Mouse (Mus musculus): ENCODE results near the gene Gm17660. TPM values are rescaled to one million over a fixed set of nuclear protein-coding genes. Genes with fewer than 3 reads are reported as not detected.

The Gm17660 gene
- polyA plus RNA-seq (2012; rRNA removed) (not detected in 2 replicates), polyA plus RNA-seq (2014; fragmentation: Nextera tagmentation; extraction: Ambion mirVana) (not detected in 2 replicates)

- 91% methylated on average over 7 of the region's 7 CpGs for WGBS
- Histone ChIP-seq H3K9ac (ENCODE audit: low read depth, low read length, severe bottlenecking) (no peak within 1 kb of the TSS), H3K27ac (replicated peaks; ENCODE audit: low read depth, low read length) (no peak within 1 kb of the TSS), H3K4me3 (replicated peaks; ENCODE audit: low read length) (no peak within 1 kb of the TSS), H3K27me3 (ENCODE audit: control insufficient read depth, insufficient read depth, low read length) (no peaks in the 10 kb centered on the region; the same call in 1 of the 2 replicates), H3K4me1 (ENCODE audit: control insufficient read depth, insufficient read depth, low read length) (peaks cover 3% of the 10 kb centered on the region), H3K36me3 (ENCODE audit: control insufficient read depth, insufficient read depth, low read length) (no peaks in the 10 kb centered on the region), H3K4me2 (replicated peaks; ENCODE audit: low read depth, low read length, severe bottlenecking) (no peak within 1 kb of the TSS), H3K9me3 (ENCODE audit: control insufficient read depth, low read length) (no peaks in the 10 kb centered on the region)
- no peak for TF ChIP-seq POLR2A (IDR thresholded peaks at IDR 0.05; ENCODE audit: borderline replicate concordance, extremely low read depth, insufficient read depth, insufficient read length)
- ATAC-seq (ENCODE audit: low FRiP score, low read depth) (no peak), DNase-seq (ENCODE audit: low spot score) (no peak)
Measured at GRCm38 (mm10) chr5:104077508-104077907, at the start of gene Gm17660. Gene Gm17660 (minus strand): TSS chr5:104077608.

DNA sequence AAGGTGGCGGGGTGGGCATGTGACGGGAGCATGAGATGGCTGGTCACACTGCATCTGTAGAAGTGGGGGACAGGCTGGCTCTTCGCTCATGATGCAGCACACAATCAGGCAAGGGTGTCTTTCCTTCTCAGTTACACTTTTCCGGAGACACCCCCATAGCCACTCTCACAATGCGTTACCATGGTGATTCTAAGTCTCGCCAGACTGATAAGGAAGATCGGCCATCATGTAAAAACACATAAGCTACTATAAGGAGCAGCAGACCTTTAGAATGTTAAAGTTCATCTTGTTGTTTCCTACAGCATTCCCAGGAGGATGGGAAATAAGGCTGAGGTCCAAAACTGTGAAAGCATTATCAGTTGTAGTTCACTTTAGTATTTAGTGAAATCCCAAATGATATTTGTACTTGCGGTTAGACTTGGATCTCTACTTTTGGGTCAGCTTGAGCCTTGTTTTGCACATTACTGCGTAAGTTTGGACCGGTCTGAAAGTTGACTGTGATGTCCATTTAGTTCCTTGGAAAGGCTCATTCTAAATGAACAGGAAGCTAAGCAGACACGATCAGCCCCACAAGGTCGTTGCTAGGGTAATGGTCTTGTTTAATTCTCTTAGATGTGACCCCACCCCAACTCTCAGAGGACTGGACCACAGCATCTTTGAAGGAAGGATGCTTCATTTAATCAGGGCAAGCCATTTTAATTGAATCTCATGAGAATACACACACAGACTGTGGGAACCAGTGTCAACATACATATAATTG is 49.3 kb upstream of the Gm17660 start:
- DNase-seq (ENCODE audit: low spot score) (no peak), ATAC-seq (ENCODE audit: low FRiP score, low read depth) (no peak)
- Histone ChIP-seq H3K4me3 (replicated peaks; ENCODE audit: low read length) (no peak overlapping the region), H3K36me3 (ENCODE audit: control insufficient read depth, insufficient read depth, low read length) (no peaks in the 10 kb centered on the region), H3K4me2 (replicated peaks; ENCODE audit: low read depth, low read length, severe bottlenecking) (no peak overlapping the region), H3K27ac (replicated peaks; ENCODE audit: low read depth, low read length) (no peak overlapping the region), H3K27me3 (ENCODE audit: control insufficient read depth, insufficient read depth, low read length) (no peaks in the 10 kb centered on the region), H3K9me3 (ENCODE audit: control insufficient read depth, low read length) (no peaks in the 10 kb centered on the region), H3K4me1 (ENCODE audit: control insufficient read depth, insufficient read depth, low read length) (peaks cover 7% of the 10 kb centered on the region), H3K9ac (ENCODE audit: low read depth, low read length, severe bottlenecking) (no peak overlapping the region)
- 84% methylated on average over 12 of the region's 12 CpGs for WGBS
- TF ChIP-seq POLR2A (IDR thresholded peaks at IDR 0.05; ENCODE audit: borderline replicate concordance, extremely low read depth, insufficient read depth, insufficient read length): no peak

DNA sequence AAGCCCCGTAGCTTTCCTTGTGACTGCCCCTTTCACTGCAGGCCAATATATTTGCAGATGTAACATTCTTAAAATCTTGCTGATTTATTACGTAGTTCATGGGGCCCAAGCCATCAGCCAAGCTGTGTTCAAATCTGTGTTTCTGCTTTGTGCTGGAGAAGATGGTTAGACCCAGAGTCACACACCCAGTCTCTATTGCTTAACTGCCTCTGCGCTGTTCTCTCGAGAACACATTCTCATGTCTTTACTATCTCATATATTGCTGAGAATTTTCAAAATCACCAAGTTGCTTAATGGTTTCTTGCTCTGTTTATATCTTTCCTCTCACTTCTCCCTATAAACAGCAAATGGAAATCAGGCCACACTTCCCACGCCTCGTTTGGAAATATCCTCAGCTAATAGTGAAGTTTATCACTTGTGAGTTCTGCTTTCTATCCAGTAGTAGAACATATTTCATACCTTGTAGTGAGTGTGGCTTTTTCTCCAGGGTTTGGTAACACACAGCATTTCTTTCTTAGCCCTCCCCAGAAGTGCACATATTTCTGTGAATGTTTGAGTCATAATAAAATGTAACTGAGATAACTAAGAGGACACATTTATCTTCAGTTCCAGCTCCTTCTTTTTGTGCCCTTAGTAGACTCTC is 46.7 kb upstream of the Gm17660 start:
- Histone ChIP-seq H3K4me3 (replicated peaks; ENCODE audit: low read length) (no peak overlapping the region), H3K27ac (replicated peaks; ENCODE audit: low read depth, low read length) (no peak overlapping the region), H3K36me3 (ENCODE audit: control insufficient read depth, insufficient read depth, low read length) (no peaks in the 10 kb centered on the region), H3K27me3 (ENCODE audit: control insufficient read depth, insufficient read depth, low read length) (no peaks in the 10 kb centered on the region), H3K4me2 (replicated peaks; ENCODE audit: low read depth, low read length, severe bottlenecking) (no peak overlapping the region), H3K9me3 (ENCODE audit: control insufficient read depth, low read length) (no peaks in the 10 kb centered on the region), H3K4me1 (ENCODE audit: control insufficient read depth, insufficient read depth, low read length) (peaks cover 7% of the 10 kb centered on the region), H3K9ac (ENCODE audit: low read depth, low read length, severe bottlenecking) (no peak overlapping the region)
- WGBS: 66% methylated on average over 6 of the region's 6 CpGs
- DNase-seq (ENCODE audit: low spot score) (no peak), ATAC-seq (ENCODE audit: low FRiP score, low read depth) (no peak)
- no peak for TF ChIP-seq POLR2A (IDR thresholded peaks at IDR 0.05; ENCODE audit: borderline replicate concordance, extremely low read depth, insufficient read depth, insufficient read length)

DNA sequence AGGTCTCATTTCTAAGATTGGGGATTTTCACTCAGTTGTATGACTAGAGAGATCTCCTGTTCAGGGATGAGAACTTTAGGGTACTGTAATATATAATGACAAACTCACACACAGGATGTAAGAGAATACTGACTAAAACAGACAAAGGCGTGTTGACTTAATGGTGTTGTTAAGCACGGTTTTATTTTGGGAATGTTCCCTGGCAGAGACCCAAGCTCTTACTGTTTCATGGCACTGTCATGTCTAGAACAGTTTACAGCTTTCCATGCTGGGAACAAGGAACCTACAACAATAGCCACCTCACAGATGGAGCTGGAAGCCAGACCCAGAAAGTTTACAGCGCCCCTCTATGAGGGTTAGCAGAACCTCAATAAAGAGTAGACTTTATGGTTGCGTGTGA is 38.5 kb upstream of the Gm17660 start:
- no peak overlapping the region for H3K27ac ChIP-seq (replicated peaks; ENCODE audit: low read depth, low read length)
- no peaks in the 10 kb centered on the region for H3K36me3 ChIP-seq (ENCODE audit: control insufficient read depth, insufficient read depth, low read length)
- TF ChIP-seq POLR2A (IDR thresholded peaks at IDR 0.05; ENCODE audit: borderline replicate concordance, extremely low read depth, insufficient read depth, insufficient read length): no peak
- H3K4me1 ChIP-seq (ENCODE audit: control insufficient read depth, insufficient read depth, low read length): peaks cover 29% of the 10 kb centered on the region
- H3K4me2 ChIP-seq (replicated peaks; ENCODE audit: low read depth, low read length, severe bottlenecking): no peak overlapping the region
- no peak overlapping the region for H3K9ac ChIP-seq (ENCODE audit: low read depth, low read length, severe bottlenecking)
- no peaks in the 10 kb centered on the region for H3K27me3 ChIP-seq (ENCODE audit: control insufficient read depth, insufficient read depth, low read length)
- no peaks in the 10 kb centered on the region for H3K9me3 ChIP-seq (ENCODE audit: control insufficient read depth, low read length)
- 69% methylated on average over 4 of the region's 4 CpGs for WGBS
- H3K4me3 ChIP-seq (replicated peaks; ENCODE audit: low read length): no peak overlapping the region
- ATAC-seq (ENCODE audit: low FRiP score, low read depth) (no peak), DNase-seq (ENCODE audit: low spot score) (no peak)

GRCm38 (mm10) chr5:104115118-104115517 is 37.7 kb upstream of the Gm17660 start:
- peak; percentile 79 for DNase-seq (ENCODE audit: low spot score)
- H3K27ac ChIP-seq (replicated peaks; ENCODE audit: low read depth, low read length): no peak overlapping the region
- H3K4me3 ChIP-seq (replicated peaks; ENCODE audit: low read length): no peak overlapping the region
- no peak overlapping the region for H3K4me2 ChIP-seq (replicated peaks; ENCODE audit: low read depth, low read length, severe bottlenecking)
- H3K27me3 ChIP-seq (ENCODE audit: control insufficient read depth, insufficient read depth, low read length): no peaks in the 10 kb centered on the region
- no peaks in the 10 kb centered on the region for H3K9me3 ChIP-seq (ENCODE audit: control insufficient read depth, low read length)
- H3K9ac ChIP-seq (ENCODE audit: low read depth, low read length, severe bottlenecking): no peak overlapping the region
- TF ChIP-seq POLR2A (IDR thresholded peaks at IDR 0.05; ENCODE audit: borderline replicate concordance, extremely low read depth, insufficient read depth, insufficient read length): no peak
- ATAC-seq (ENCODE audit: low FRiP score, low read depth): peak; percentile 56
- H3K36me3 ChIP-seq (ENCODE audit: control insufficient read depth, insufficient read depth, low read length): no peaks in the 10 kb centered on the region
- 60% methylated on average over 14 of the region's 14 CpGs for WGBS
- peaks cover 35% of the 10 kb centered on the region for H3K4me1 ChIP-seq (ENCODE audit: control insufficient read depth, insufficient read depth, low read length)
